In the genomic region with DNA sequence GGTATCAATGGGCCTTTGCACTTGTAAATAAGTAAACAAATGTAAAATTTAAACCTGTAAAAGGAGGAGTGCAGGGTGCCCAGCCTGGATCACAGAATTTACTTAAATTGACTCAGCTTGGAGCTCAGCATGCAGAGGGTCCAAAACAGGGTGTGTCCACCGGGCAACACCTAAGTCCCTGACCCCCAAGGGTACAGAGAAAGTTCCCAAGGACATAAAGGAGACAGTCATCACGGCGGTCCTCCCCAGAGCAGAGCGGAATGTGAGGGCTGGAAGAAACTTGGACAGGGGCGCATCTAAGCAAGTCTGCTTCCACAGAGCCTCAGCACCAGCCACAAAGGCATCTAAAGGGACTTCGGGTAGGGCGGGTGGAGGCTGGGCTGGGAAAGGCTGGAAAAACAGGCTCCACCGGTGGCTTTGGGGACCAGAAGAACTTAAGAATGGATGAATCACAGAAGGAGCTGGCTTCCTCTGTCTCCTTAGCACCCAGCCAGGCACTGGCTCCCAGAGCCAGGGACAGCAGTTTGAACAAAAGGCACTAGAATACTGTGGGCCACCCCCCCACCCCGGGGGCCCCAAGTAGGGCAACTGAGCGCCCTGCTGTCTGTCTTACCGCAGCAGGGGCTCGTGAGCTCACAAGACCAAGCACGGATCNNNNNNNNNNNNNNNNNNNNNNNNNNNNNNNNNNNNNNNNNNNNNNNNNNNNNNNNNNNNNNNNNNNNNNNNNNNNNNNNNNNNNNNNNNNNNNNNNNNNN, we compare ENCODE assay signal across 10 mouse cellular contexts. TPM values are rescaled to one million over a fixed set of nuclear protein-coding genes. Genes with fewer than 3 reads are reported as not detected.
A peak's percentile ranks its signal among the peaks of the same experiment; 100 is the strongest.
DNase-seq lines count a peak whose midpoint lies in the region; ATAC-seq and TF ChIP-seq lines count a peak whose summit lies in the region.
"Had no signal": no experiment of that assay in that cellular context is flagged by ENCODE, and none has a peak within 500 bp of the region (broad histone marks: within the 10 kb centered on the region; RNA-seq: fewer than 3 reads in every experiment).

No protein-coding gene starts in this region.

- no peak overlapping the region for H3K27ac ChIP-seq in hindbrain, embryonic 15.5 days (replicated peaks)
- no peak overlapping the region for H3K27ac ChIP-seq in hindbrain, postnatal 0 days
- peak overlapping the region; percentile 76 for H3K27ac ChIP-seq in ES-Bruce4 (ENCODE audit: insufficient read depth, low read length)
- peak overlapping the region; percentile 78 for H3K27ac ChIP-seq in embryonic facial prominence, embryonic 10.5 days (replicated peaks)
- peak overlapping the region; percentile 63; the same call in 1 of the 2 replicates for H3K27ac ChIP-seq in limb, embryonic 15.5 days
- H3K27ac ChIP-seq in hindbrain, embryonic 11.5 days (ENCODE audit: low read depth, low read length) = no peak overlapping the region
- H3K27ac ChIP-seq: liver, embryonic 13.5 days had no signal

- no peak overlapping the region for H3K4me3 ChIP-seq in hindbrain, embryonic 15.5 days
- no peak overlapping the region for H3K4me3 ChIP-seq in hindbrain, postnatal 0 days (ENCODE audit: low read length)
- peak overlapping the region; percentile 7; the same call in 1 of the 2 replicates for H3K4me3 ChIP-seq in ES-Bruce4 (ENCODE audit: low read depth, low read length)
- H3K4me3 ChIP-seq in embryonic facial prominence, embryonic 10.5 days = no peak overlapping the region
- H3K4me3 ChIP-seq in limb, embryonic 15.5 days = no peak overlapping the region
- H3K4me3 ChIP-seq in hindbrain, embryonic 11.5 days (ENCODE audit: low read depth, low read length) = no peak overlapping the region
- H3K4me3 ChIP-seq: liver, embryonic 13.5 days; myocyte had no signal

- WGBS in hindbrain, embryonic 15.5 days = 35% methylated on average over 13 of the region's 13 CpGs
- 40% methylated on average over 13 of the region's 13 CpGs for WGBS in hindbrain, postnatal 0 days
- 31% methylated on average over 13 of the region's 13 CpGs for WGBS in embryonic facial prominence, embryonic 10.5 days
- WGBS in limb, embryonic 15.5 days = 34% methylated on average over 13 of the region's 13 CpGs
- 34% methylated on average over 13 of the region's 13 CpGs for WGBS in hindbrain, embryonic 11.5 days

- ATAC-seq in hindbrain, embryonic 15.5 days (ENCODE audit: low FRiP score, low read depth) = peak; percentile 44
- no peak; the same call in 1 of the 2 replicates for ATAC-seq in hindbrain, postnatal 0 days
- ATAC-seq in limb, embryonic 15.5 days (ENCODE audit: insufficient number of reproducible peaks, low FRiP score, low TSS enrichment, low read depth) = no peak
- no peak for ATAC-seq in hindbrain, embryonic 11.5 days (ENCODE audit: low FRiP score)

- H3K27me3 ChIP-seq in hindbrain, embryonic 15.5 days = no peaks in the 10 kb centered on the region
- no peaks in the 10 kb centered on the region for H3K27me3 ChIP-seq in hindbrain, postnatal 0 days (ENCODE audit: insufficient read depth, low read length)
- no peaks in the 10 kb centered on the region for H3K27me3 ChIP-seq in ES-Bruce4 (ENCODE audit: control insufficient read depth, insufficient read depth, low read length, poor library complexity, severe bottlenecking)
- H3K27me3 ChIP-seq in embryonic facial prominence, embryonic 10.5 days (replicated peaks; ENCODE audit: low read depth, poor library complexity, severe bottlenecking) = no peaks in the 10 kb centered on the region
- no peaks in the 10 kb centered on the region for H3K27me3 ChIP-seq in limb, embryonic 15.5 days
- no peaks in the 10 kb centered on the region for H3K27me3 ChIP-seq in hindbrain, embryonic 11.5 days (ENCODE audit: control insufficient read depth, insufficient read depth, low read length)
- H3K27me3 ChIP-seq: liver, embryonic 13.5 days had no signal

- peaks cover 3% of the 10 kb centered on the region; the same call in 1 of the 2 replicates for H3K4me1 ChIP-seq in hindbrain, embryonic 15.5 days (replicated peaks)
- no peaks in the 10 kb centered on the region for H3K4me1 ChIP-seq in hindbrain, postnatal 0 days (ENCODE audit: insufficient read depth, low read length)
- peaks cover 27% of the 10 kb centered on the region for H3K4me1 ChIP-seq in ES-Bruce4 (ENCODE audit: control insufficient read depth, insufficient read depth, low read length)
- peaks cover 69% of the 10 kb centered on the region for H3K4me1 ChIP-seq in embryonic facial prominence, embryonic 10.5 days
- H3K4me1 ChIP-seq in limb, embryonic 15.5 days = peaks cover 36% of the 10 kb centered on the region
- H3K4me1 ChIP-seq in hindbrain, embryonic 11.5 days (replicated peaks; ENCODE audit: control insufficient read depth, insufficient read depth, low read length) = 0 out of 2 replicates have a peak, but pooled peaks cover 4% of the 10 kb centered on the region

- no peaks in the 10 kb centered on the region for H3K36me3 ChIP-seq in hindbrain, embryonic 15.5 days
- no peaks in the 10 kb centered on the region for H3K36me3 ChIP-seq in hindbrain, postnatal 0 days (ENCODE audit: insufficient read depth, low read length)
- H3K36me3 ChIP-seq in ES-Bruce4 (ENCODE audit: control insufficient read depth, insufficient read depth, low read length, poor library complexity, severe bottlenecking) = 0 out of 2 replicates have a peak, but pooled peaks cover 3% of the 10 kb centered on the region
- H3K36me3 ChIP-seq in embryonic facial prominence, embryonic 10.5 days (replicated peaks) = peaks cover 7% of the 10 kb centered on the region
- no peaks in the 10 kb centered on the region for H3K36me3 ChIP-seq in limb, embryonic 15.5 days
- no peaks in the 10 kb centered on the region for H3K36me3 ChIP-seq in hindbrain, embryonic 11.5 days (ENCODE audit: control insufficient read depth, insufficient read depth, low read length)
- H3K36me3 ChIP-seq: liver, embryonic 13.5 days had no signal

- TF ChIP-seq CTCF in hindbrain, postnatal 0 days (IDR thresholded peaks at IDR 0.05; ENCODE audit: low read depth) = no peak
- TF ChIP-seq CTCF in ES-Bruce4 (IDR thresholded peaks at IDR 0.05; ENCODE audit: low read depth, low read length) = no peak

- H3K9me3 ChIP-seq in hindbrain, embryonic 15.5 days = no peaks in the 10 kb centered on the region
- no peaks in the 10 kb centered on the region for H3K9me3 ChIP-seq in hindbrain, postnatal 0 days (ENCODE audit: low read length)
- H3K9me3 ChIP-seq in ES-Bruce4 (replicated peaks; ENCODE audit: control insufficient read depth, insufficient read depth, low read length, poor library complexity, severe bottlenecking) = no peaks in the 10 kb centered on the region
- no peaks in the 10 kb centered on the region for H3K9me3 ChIP-seq in embryonic facial prominence, embryonic 10.5 days
- H3K9me3 ChIP-seq in limb, embryonic 15.5 days = no peaks in the 10 kb centered on the region
- H3K9me3 ChIP-seq in hindbrain, embryonic 11.5 days (ENCODE audit: control insufficient read depth, low read length) = no peaks in the 10 kb centered on the region
- H3K9me3 ChIP-seq: liver, embryonic 13.5 days had no signal

- no peak for TF ChIP-seq POLR2A in ES-Bruce4 (IDR thresholded peaks at IDR 0.05; ENCODE audit: insufficient read depth, low read length)

- no peak overlapping the region for H3K9ac ChIP-seq in hindbrain, embryonic 15.5 days
- H3K9ac ChIP-seq in hindbrain, postnatal 0 days (replicated peaks; ENCODE audit: low read length) = no peak overlapping the region
- no peak overlapping the region for H3K9ac ChIP-seq in ES-Bruce4 (ENCODE audit: low read depth, poor library complexity, severe bottlenecking)
- no peak overlapping the region for H3K9ac ChIP-seq in limb, embryonic 15.5 days
- H3K9ac ChIP-seq in hindbrain, embryonic 11.5 days (ENCODE audit: low read depth, low read length) = no peak overlapping the region
- H3K9ac ChIP-seq: liver, embryonic 13.5 days had no signal

- no peak for DNase-seq in hindbrain, postnatal 0 days (ENCODE audit: low spot score)
- DNase-seq in embryonic facial prominence, embryonic 10.5 days (ENCODE audit: low spot score) = peak; percentile 45
- no peak for DNase-seq in adrenal gland, adult 8-10 months
- no peak for DNase-seq in frontal cortex, adult 2 months (ENCODE audit: extremely low spot score in 1 of 2, low spot score in 1 of 2)
- DNase-seq in hindbrain, embryonic 11.5 days (ENCODE audit: low spot score) = no peak
- DNase-seq: liver, embryonic 13.5 days had no signal

- H3K4me2 ChIP-seq in hindbrain, embryonic 15.5 days = no peak overlapping the region
- H3K4me2 ChIP-seq in hindbrain, postnatal 0 days (ENCODE audit: low read depth, low read length) = no peak overlapping the region
- no peak overlapping the region for H3K4me2 ChIP-seq in limb, embryonic 15.5 days
- no peak overlapping the region for H3K4me2 ChIP-seq in hindbrain, embryonic 11.5 days (replicated peaks; ENCODE audit: low read depth, low read length)
- H3K4me2 ChIP-seq: liver, embryonic 13.5 days had no signal

- peak; percentile 85 for TF ChIP-seq EP300 in ES-Bruce4 (IDR thresholded peaks at IDR 0.05; ENCODE audit: insufficient read depth, low read depth, low read length)

RNA-seq across cellular contexts. Expression of gene Kazn, which starts 10.2 kb away (rescaled TPM):
- polyA plus RNA-seq in hindbrain, embryonic 15.5 days (2015; fragmentation: Nextera tagmentation; extraction: Ambion mirVana) = 27.8 and 29.7 TPM in 2 replicates
- 74.3 and 78.3 TPM in 2 replicates for total RNA-seq in hindbrain, postnatal 0 days (2014; rRNA removed)
- 19.3 and 20.9 TPM in 2 replicates for polyA plus RNA-seq in hindbrain, postnatal 0 days (2015; fragmentation: Nextera tagmentation; extraction: Ambion mirVana)
- 80.2 and 84.3 TPM in 2 replicates for polyA plus RNA-seq in ES-Bruce4 (2011; ENCODE audit: insufficient read depth, insufficient read length, low read depth, missing spikeins)
- 13.3 and 13.8 TPM in 2 replicates for polyA plus RNA-seq in embryonic facial prominence, embryonic 10.5 days (2016; fragmentation: Nextera tagmentation; extraction: Ambion mirVana)
- polyA plus RNA-seq in limb, embryonic 15.5 days (2015; fragmentation: Nextera tagmentation; extraction: Ambion mirVana) = 11.1 and 15.2 TPM in 2 replicates
- total RNA-seq in adrenal gland, adult 8-10 months (2022) = 10 to 100 TPM; 27.4 to 46.1 (median 31.9) TPM
- 44.3 and 47.1 TPM in 2 replicates for polyA plus RNA-seq in frontal cortex, adult 2 months (2012; rRNA removed)
- 11.3 and 11.8 TPM in 2 replicates for polyA plus RNA-seq in hindbrain, embryonic 11.5 days (2014; fragmentation: Nextera tagmentation; extraction: Ambion mirVana)
- polyA plus RNA-seq: myocyte had no signal

Comparison
In these comparisons a context has a peak if more than half of its experiments do, and no peak if none do; other contexts are left out.
1. H3K27ac ChIP-seq: peak in ES-Bruce4 (single experiment), embryonic facial prominence, embryonic 10.5 days (single experiment) and limb, embryonic 15.5 days (single experiment); none in hindbrain, embryonic 15.5 days (single experiment), hindbrain, postnatal 0 days (single experiment) and hindbrain, embryonic 11.5 days (single experiment).